Comparison of ENCODE assay signal across 10 mouse cellular contexts in genomic region chr10:91883155-91883554, GRCm38 (mm10).
DNase-seq lines count a peak whose midpoint lies in the region; ATAC-seq and TF ChIP-seq lines count a peak whose summit lies in the region.
"Had no signal": no experiment of that assay in that cellular context is flagged by ENCODE, and none has a peak within 500 bp of the region (broad histone marks: within the 10 kb centered on the region; RNA-seq: fewer than 3 reads in every experiment).

No protein-coding gene starts in this region.

- no peaks in the 10 kb centered on the region for H3K36me3 ChIP-seq in limb, embryonic 14.5 days (ENCODE audit: control insufficient read depth, insufficient read depth, low read length)
- H3K36me3 ChIP-seq: midbrain, embryonic 12.5 days had no signal

- 50% methylated on average over 5 of the region's 5 CpGs for WGBS in limb, embryonic 14.5 days

- H3K4me2 ChIP-seq in limb, embryonic 14.5 days (replicated peaks; ENCODE audit: low read depth, low read length, severe bottlenecking), result no peak overlapping the region
- H3K4me2 ChIP-seq: midbrain, embryonic 12.5 days had no signal

- intact Hi-C loops in left cerebral cortex, postnatal 4 days (cut with DNase I), result no loop called here

- no peak overlapping the region for H3K4me3 ChIP-seq in limb, embryonic 14.5 days (replicated peaks; ENCODE audit: low read length)
- H3K4me3 ChIP-seq: midbrain, embryonic 12.5 days had no signal

- no peak overlapping the region for H3K9ac ChIP-seq in limb, embryonic 14.5 days (ENCODE audit: low read depth, low read length, severe bottlenecking)
- H3K9ac ChIP-seq: midbrain, embryonic 12.5 days had no signal

- DNase-seq in adrenal gland, postnatal 10 days, result peak; percentile 19
- DNase-seq in adrenal gland, postnatal 25 days, result no peak
- DNase-seq in left cerebral cortex, postnatal 4 days, result peak; percentile 10
- no peak for DNase-seq in left cerebral cortex, adult 11 months (ENCODE audit: low spot score)
- peak; percentile 22 for DNase-seq in WW6 (ENCODE audit: low read depth, low spot score)
- DNase-seq in limb, embryonic 14.5 days (ENCODE audit: low spot score), result peak; percentile 6
- DNase-seq in ovary, postnatal 36 days (ENCODE audit: low spot score), result no peak
- DNase-seq: gastrocnemius, postnatal 10 days had no signal

- H3K9me3 ChIP-seq in limb, embryonic 14.5 days (ENCODE audit: control insufficient read depth, low read length), result no peaks in the 10 kb centered on the region
- H3K9me3 ChIP-seq: midbrain, embryonic 12.5 days had no signal

- ATAC-seq in limb, embryonic 14.5 days (ENCODE audit: low FRiP score, low read depth), result no peak
- no peak for ATAC-seq in activated CD4-positive, CD25-positive, alpha-beta regulatory T cell, adult 4 months

- H3K27me3 ChIP-seq in limb, embryonic 14.5 days (ENCODE audit: control insufficient read depth, insufficient read depth, low read length), result no peaks in the 10 kb centered on the region
- H3K27me3 ChIP-seq: midbrain, embryonic 12.5 days had no signal

- no peaks in the 10 kb centered on the region for H3K4me1 ChIP-seq in limb, embryonic 14.5 days (ENCODE audit: control insufficient read depth, insufficient read depth, low read length)

- no peak for TF ChIP-seq POLR2A in limb, embryonic 14.5 days (IDR thresholded peaks at IDR 0.05; ENCODE audit: borderline replicate concordance, extremely low read depth, insufficient read depth, insufficient read length)

- no peak overlapping the region for H3K27ac ChIP-seq in limb, embryonic 14.5 days (replicated peaks; ENCODE audit: low read depth, low read length)
- H3K27ac ChIP-seq: midbrain, embryonic 12.5 days had no signal

Comparison
In these comparisons a context has a peak if more than half of its experiments do, and no peak if none do; other contexts are left out.
1. DNase-seq: peak in adrenal gland, postnatal 10 days (single experiment), left cerebral cortex, postnatal 4 days (single experiment), WW6 (single experiment) and limb, embryonic 14.5 days (single experiment); none in adrenal gland, postnatal 25 days (single experiment), left cerebral cortex, adult 11 months (single experiment) and ovary, postnatal 36 days (single experiment).